Mouse (Mus musculus) left cerebral cortex, adult 9 months (tissue): ENCODE measurements around the gene Bod1l.

Source experiments
- DNase-seq, 2 experiments: peaks; one replicate each; pipeline ENCODE4 v3.0.0; 2022; ENCODE audit warnings: low spot score in 2 of 2

Gene Bod1l

DNA sequence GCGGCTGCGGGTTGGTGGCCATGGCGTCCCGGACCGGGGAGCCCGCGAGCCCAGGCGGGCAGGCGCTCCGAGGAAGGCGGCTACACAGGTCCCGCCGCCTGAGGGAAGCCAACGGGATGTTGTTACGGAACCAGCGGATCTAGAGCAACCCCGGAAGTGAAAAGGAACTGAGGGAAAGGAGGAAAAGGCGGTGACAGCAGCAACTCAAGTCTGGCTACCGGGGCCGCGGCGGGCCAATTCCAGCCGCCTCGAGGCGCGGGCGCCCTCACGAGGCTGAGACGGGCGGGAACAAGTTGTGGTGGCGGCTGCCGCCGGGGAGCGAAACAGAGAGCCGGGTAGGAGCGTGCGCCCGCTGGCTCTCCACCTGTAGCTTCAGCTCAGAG, at the start of gene Bod1l:
Gene Bod1l (minus strand): TSS at position 169 of the 383 bp plus-strand sequence.
- peak; percentile 94 to 98 for DNase-seq

GRCm38 (mm10) chr5:41893351-41893750, 49.2 kb upstream of the Bod1l start:
- DNase-seq: no peak

DNA sequence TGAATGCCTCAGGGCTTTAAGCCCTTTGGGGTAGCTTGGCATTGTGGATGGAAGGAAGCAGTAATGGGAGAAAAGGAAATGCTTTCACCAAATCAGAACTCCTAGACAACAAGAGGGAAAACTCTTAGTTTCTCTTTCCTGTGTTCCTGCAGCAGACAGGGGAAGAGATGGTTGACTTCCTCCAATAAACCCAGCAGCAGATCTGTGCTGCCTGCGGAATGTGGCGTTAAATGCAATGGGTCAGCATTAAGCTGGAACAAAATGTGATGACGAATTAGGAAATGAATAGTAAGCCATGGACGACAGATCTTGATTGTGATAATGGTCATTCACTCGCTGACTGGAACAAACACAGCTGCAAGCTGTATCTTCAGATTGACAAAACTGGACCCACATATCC, 46.8 kb upstream of the Bod1l start:
- no peak for DNase-seq

DNA sequence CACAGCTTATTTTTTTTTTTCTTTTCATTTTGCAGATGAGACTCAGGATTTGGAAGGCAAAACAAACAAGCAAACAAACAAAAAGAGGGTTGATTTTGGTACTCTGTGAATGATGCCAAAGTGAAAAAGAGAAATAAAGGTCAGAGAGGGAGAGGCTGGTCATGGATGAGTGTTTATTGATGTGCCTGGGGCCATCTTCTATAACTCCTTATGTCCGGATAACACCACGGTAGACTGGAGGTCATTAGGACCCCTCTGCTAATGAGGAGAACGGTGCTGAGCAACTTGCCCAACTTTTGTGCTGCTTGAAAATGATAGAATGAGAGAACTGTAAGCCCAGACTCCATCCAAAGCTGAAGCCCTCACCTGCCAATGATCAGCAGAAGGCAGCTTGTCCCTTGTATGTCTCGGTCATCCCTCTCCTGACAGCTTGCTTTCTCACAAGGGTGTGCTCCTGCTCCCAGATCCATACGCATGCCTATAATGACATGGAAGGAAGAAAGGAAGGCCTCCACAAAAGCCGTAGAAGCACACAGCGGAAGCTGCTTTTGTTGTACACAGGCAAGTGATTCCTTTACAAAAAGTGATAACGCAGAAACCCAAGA, 45.2 kb upstream of the Bod1l start:
- DNase-seq: no peak

- peak in 1 of 2 experiments; percentile 60 for DNase-seq
Measured at GRCm38 (mm10) chr5:41888834-41889233, 44.7 kb upstream of the Bod1l start.

- DNase-seq: peak in 1 of 2 experiments; percentile 77
Measured at GRCm38 (mm10) chr5:41887738-41888137, 43.6 kb upstream of the Bod1l start.

DNA sequence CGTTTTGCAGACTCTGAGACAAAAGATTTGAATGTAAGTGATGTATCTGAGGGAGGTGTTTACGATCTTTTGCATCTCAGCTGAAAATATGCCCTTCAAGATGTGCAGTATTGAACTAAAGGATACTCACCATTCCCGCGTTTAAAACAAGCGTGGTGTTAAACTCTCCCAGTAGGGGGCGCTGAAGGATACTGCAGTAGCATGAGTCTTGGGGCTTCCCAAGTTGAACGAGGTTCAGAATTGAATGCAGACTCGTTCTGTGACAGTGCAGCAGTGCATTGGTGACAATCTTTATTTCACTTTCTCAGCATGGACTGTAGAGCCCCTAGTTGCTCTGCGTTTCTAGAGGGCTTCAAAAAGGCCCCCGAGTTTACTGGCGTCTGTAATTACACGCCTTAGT, 40.4 kb upstream of the Bod1l start:
- DNase-seq: peak in 1 of 2 experiments; percentile 75

DNA sequence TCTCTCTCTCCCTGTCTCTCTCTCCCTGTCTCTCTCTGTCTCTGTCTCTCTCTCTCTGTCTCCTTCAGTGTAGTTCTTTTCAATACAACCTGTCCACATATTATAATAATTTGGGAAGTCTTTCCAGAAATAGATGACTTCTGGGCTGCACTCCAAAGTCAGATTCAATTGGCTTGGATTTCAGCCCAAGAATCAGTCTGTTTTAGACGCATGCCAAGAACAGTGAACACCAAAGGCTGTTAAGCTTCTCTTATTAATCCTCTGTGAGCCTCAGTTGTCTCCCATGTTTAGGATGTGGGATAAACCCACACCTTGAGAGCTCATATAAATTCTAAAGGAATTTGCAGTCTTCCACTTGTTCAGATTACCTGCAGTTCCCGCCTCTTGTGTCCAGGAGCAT, 27.0 kb upstream of the Bod1l start:
- DNase-seq: peak in 1 of 2 experiments; percentile 12

GRCm38 (mm10) chr5:41855781-41856180, 11.7 kb upstream of the Bod1l start:
- DNase-seq: no peak

- DNase-seq: no peak
Measured at GRCm38 (mm10) chr5:41845558-41845937, 1.4 kb upstream of the Bod1l start.

GRCm38 (mm10) chr5:41844820-41845557, 874 bp upstream of the Bod1l start:
- DNase-seq: peak; percentile 8 to 11

GRCm38 (mm10) chr5:41843419-41844146, 532 bp downstream of the Bod1l start:
- no peak for DNase-seq

DNA sequence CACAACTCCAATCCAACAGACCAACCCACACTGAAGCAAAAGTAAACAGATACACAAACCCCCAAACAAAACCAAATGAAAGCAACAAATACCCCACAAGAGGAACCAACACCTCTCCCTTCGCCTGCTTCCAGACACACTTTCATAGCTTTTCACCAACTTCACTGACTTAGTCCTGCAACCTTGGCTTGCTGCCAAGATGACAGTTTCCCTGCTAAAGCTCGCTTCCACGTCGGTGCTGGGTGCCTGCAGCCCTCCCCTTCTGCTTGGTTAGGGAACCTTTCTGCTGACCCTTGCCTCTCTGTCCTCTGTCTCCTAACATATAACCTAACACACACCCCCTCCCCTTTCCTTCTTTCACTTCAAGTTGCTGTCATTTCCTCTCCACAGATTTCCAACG, 1.4 kb downstream of the Bod1l start:
- DNase-seq: no peak

DNA sequence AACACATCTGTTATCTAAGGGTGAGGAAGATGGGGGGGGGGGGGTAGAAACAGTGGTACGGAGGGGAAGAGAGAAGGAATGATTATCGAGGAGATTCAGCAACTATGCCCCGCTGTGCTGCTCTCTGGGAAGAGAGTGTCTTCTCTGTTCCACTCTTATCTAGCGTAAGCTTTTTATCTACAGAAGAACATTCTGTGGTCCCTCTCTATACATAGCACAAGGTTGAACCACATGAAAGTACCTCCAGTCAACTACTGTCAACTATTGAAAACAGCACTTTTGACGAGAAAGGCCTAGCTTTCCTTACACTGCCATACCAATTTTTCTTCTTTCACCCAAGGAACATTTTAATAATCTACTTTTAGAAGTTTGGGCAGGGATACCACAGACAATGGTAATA, 2.4 kb downstream of the Bod1l start:
- no peak for DNase-seq

DNA sequence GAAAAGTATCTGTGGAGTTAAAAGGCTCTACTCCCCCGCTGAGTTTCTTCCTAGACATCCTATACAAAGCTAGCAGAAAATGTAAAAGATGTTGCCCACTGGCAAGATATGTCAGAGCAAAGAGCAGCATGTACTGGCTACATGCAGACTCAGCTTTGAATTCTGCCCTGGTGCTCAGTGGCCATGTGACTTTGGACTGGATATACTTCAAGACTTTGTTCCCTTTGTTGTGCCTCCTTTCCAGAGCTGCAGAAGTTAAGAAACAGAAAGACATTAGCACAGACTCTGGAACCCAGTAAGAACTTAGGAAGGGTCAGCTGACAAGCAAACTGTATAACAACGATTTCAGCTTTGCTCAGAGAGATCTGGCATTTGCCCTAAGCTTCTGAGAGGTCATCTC, 14.0 kb downstream of the Bod1l start:
- no peak for DNase-seq

DNA sequence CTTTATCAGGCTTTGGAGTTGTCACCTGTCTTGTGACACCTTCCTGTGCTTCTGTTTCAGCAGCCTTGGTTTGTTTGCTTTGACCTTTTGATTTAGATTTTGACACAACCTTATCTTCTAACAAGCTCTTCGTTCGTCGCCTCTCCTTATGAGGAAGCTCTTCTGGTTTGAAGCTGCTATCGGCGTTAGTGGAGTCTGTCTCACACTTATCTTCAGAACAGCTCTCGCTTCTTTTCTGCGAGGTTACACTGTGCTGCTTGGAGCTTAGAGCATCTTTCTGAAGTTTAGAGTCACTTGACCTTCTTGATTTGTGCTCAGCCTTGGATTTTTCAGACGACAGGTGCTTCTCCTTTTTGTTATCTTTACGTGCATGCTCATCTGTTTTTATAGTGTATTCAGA, 23.0 kb downstream of the Bod1l start:
- no peak for DNase-seq

DNA sequence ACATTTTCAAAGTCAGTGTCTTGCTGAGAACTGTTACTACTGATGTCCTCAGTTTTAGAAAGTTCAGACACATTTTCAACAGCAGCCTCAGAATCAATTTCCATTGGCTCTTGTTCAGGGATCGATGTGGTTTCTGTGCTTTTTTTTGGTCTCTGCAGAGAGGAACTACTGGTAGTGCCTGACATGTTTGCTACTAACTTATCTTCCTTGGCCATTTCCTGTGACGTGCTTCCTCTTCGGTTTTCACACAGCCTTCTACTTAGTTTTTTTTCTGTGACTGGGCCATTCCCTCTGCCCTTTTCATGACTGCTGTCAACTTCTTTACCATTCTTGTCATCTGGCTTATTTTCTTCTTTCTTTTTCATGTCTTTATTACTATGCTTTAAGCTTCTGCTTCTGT, 23.6 kb downstream of the Bod1l start:
- no peak for DNase-seq

GRCm38 (mm10) chr5:41812516-41812915, 31.6 kb downstream of the Bod1l start:
- no peak for DNase-seq

- DNase-seq: no peak
Measured at GRCm38 (mm10) chr5:41811279-41811678, 32.8 kb downstream of the Bod1l start.

GRCm38 (mm10) chr5:41807383-41807782, 36.7 kb downstream of the Bod1l start:
- DNase-seq: no peak

DNA sequence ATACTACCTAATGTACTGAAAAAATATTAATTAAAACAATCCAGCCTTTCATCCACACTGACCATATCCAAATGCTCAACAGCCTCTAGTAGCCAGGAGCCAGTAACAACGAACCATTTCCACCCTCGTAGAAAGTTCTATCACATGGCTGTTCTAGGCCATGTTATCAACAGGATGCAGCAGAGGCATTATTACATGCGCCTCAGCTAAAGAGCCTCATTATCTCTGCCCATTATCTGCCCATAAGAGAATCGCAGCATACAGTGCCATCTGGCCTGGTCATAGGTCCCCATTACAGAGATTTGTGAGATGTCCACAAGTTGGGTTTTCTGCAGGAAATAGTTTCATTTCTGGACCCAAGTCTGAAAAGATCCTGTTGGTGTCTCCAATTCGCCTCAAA, 37.9 kb downstream of the Bod1l start:
- DNase-seq: no peak

DNA sequence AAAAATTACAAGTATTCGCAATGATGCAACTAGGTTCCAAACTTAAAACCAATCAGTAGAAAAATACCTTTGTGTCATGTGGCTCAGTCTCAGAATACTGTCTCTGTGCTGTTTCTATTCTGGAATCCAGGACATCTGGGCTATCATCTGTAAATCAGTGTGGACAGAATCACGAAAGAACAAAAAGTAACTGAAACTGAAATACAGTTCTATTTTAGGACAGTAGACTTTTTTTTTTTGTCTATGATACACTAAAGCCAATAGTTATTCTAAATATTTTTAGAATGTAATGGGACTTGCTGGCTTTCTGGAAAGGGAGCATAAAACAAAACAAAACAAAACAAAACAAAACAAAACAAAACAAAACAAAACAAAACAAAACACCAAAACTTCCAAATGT, 39.0 kb downstream of the Bod1l start:
- DNase-seq: no peak

GRCm38 (mm10) chr5:41804643-41805042, 39.5 kb downstream of the Bod1l start:
- no peak for DNase-seq
